Mouse (Mus musculus) testis, adult 2 months (tissue): ENCODE results near the gene Prpf6.

Experiments used
- CTCF ChIP-seq: fragments of 200-500 bp; IDR thresholded peaks from 2 replicates; pipeline ENCODE4 v1.5.1; 2012; ENCODE audit warnings: low read depth, mild to moderate bottlenecking, inconsistent platforms, low read length, moderate library complexity; ENCODE audit not compliant: control insufficient read depth, insufficient read depth, insufficient replicate concordance
- POLR2A ChIP-seq: fragments of 200-500 bp; IDR thresholded peaks from 2 replicates; pipeline ENCODE4 v1.6.1; 2012; ENCODE audit warnings: low read depth, mild to moderate bottlenecking, inconsistent platforms, low read length, moderate library complexity; ENCODE audit not compliant: control insufficient read depth

- TF ChIP-seq CTCF (no peak), POLR2A (no peak)
Measured at GRCm38 (mm10) chr2:181580131-181580772, 11.4 kb upstream of the Prpf6 start.
